Mouse (Mus musculus) lung, embryonic 14.5 days (tissue): ENCODE results near the gene Chst12. TPM values are rescaled to one million over a fixed set of nuclear protein-coding genes. Genes with fewer than 3 reads are reported as not detected.

Experiments
- ATAC-seq: fragments of 200-750 bp; cut with Nextera tagmentation; 2 replicates; pipeline ENCODE4 v1.8.0; 2017; ENCODE audit warnings: mild to moderate bottlenecking, moderate TSS enrichment, moderate library complexity; ENCODE audit not compliant: insufficient read depth
- DNase-seq: peaks from one replicate; pipeline ENCODE4 v3.0.0-alpha.2; 2015
- H3K27ac ChIP-seq: fragments of 300-500 bp; sonication (generic); 2 replicates; pipeline ENCODE4 v1.5.1; 2014; ENCODE audit warnings: low read depth, mild to moderate bottlenecking, moderate library complexity
- H3K27me3 ChIP-seq: fragments of 300-500 bp; sonication (generic); 2 replicates; pipeline ENCODE4 v1.6.1; 2014; ENCODE audit warnings: low read length, control low read depth; ENCODE audit not compliant: insufficient read depth
- H3K36me3 ChIP-seq: fragments of 300-500 bp; sonication (generic); 2 replicates; pipeline ENCODE4 v1.6.1; 2014; ENCODE audit warnings: control low read depth; ENCODE audit not compliant: insufficient read depth
- H3K4me1 ChIP-seq: fragments of 300-500 bp; sonication (generic); 2 replicates; pipeline ENCODE4 v1.6.1; 2014; ENCODE audit warnings: antibody characterized with exemption, control low read depth; ENCODE audit not compliant: insufficient read depth
- H3K4me2 ChIP-seq: fragments of 300-500 bp; sonication (generic); 2 replicates; pipeline ENCODE4 v1.6.1; 2014; ENCODE audit warnings: mild to moderate bottlenecking
- H3K4me3 ChIP-seq: fragments of 300-500 bp; sonication (generic); 2 replicates; pipeline ENCODE4 v1.5.1; 2014; ENCODE audit warnings: low read depth, low read length
- H3K9ac ChIP-seq: fragments of 300-500 bp; sonication (generic); 2 replicates; pipeline ENCODE4 v1.6.1; 2014
- H3K9me3 ChIP-seq: fragments of 300-500 bp; sonication (generic); 2 replicates; pipeline ENCODE4 v1.6.1; 2016; ENCODE audit warnings: low read depth, low read length, control low read depth
- CTCF ChIP-seq: IDR thresholded peaks from 2 replicates; pipeline ENCODE4 v1.5.1; 2016; ENCODE audit warnings: antibody characterized with exemption, low read depth
- WGBS: fragments of 180-500 bp; shearing (Covaris S2); extraction: QIAGEN DNeasy Blood & Tissue Kit; methylation state at CpG from one replicate; pipeline ENCODE4 v1.1.7; 2014; 5-methylcytosine and 5-hydroxymethylcytosine counted together
- polyA plus RNA-seq: library from polyadenylated mRNA; unstranded; fragments of >200 nt; fragmentation: Nextera tagmentation; extraction: Ambion mirVana; gene quantifications from 2 replicates; pipeline ENCODE4 v1.2.1, GENCODE M21; 2014

Chst12 gene
- polyA plus RNA-seq, 1 experiment from 2014 or later: 22.0 TPM

DNA sequence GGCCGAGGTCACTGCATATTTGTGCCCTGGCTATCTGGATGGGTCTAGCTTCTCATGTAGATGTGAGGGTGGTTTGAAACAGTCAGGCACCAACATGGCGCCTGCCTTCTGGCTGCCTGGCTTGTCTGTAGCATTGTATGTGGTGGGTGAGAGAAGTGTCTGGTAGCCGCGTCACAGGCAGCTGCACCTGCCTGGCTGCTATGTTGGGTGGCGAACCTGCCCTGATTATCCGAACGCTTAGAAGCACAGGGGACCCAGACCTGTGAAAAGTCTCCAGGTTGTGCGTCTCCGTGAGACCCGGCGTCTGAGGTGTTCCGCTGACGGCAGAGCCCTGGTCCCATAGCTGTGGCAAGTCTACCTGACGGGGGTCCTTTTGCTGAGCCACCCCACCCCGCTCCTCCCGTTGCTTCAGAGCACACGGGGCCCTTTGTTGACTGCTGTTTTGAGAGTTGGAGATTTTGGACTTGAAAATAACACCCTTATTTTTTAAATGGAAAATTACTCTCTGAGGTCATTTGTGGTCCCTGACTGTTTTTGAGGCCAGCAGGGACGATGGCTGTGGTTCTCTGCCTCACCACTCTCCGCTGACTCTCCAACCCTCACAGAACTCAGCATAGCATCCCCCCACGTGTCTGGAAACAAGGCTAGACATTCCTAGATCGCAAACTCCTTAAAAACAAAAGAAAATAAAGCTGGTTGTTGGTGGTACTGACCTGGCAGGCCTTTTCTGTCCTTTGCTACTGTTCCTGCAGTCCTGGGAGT, 12.0 kb downstream of the Chst12 start:
- 84% methylated on average over 21 of the region's 21 CpGs for WGBS
- H3K4me2 ChIP-seq: no peak overlapping the region
- no peak for TF ChIP-seq CTCF
- no peak for ATAC-seq
- H3K9me3 ChIP-seq: no peaks in the 10 kb centered on the region
- H3K4me1 ChIP-seq: 0 out of 2 replicates have a peak, but pooled peaks cover 10% of the 10 kb centered on the region
- H3K4me3 ChIP-seq: no peak overlapping the region
- H3K9ac ChIP-seq: no peak overlapping the region; the same call in 1 of the 2 replicates
- DNase-seq: no peak
- no peak overlapping the region for H3K27ac ChIP-seq
- peaks cover 3% of the 10 kb centered on the region; the same call in 1 of the 2 replicates for H3K36me3 ChIP-seq
- H3K27me3 ChIP-seq: no peaks in the 10 kb centered on the region

DNA sequence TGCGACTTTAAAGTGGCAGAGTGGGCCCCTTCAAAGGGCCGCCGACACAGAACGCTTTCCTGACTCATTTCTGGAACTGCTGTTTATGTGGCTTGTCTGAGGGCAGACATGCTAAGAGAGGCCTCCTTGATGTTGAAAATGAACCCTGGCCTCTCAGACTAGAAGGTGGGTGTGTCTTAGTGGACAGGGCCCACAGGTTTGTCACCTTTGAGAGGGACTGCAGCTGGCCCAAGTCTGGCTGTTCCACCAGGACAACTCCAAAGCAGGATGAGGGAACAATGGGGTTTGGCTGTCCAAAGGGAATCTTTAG, 12.5 kb downstream of the Chst12 start:
- DNase-seq: no peak
- Histone ChIP-seq H3K27me3 (no peaks in the 10 kb centered on the region), H3K4me3 (no peak overlapping the region), H3K9ac (no peak overlapping the region), H3K36me3 (peaks cover 3% of the 10 kb centered on the region; the same call in 1 of the 2 replicates), H3K9me3 (no peaks in the 10 kb centered on the region), H3K4me2 (no peak overlapping the region), H3K4me1 (0 out of 2 replicates have a peak, but pooled peaks cover 10% of the 10 kb centered on the region), H3K27ac (no peak overlapping the region)
- WGBS: 43% methylated on average over 4 of the region's 4 CpGs
- ATAC-seq: no peak
- TF ChIP-seq CTCF: no peak

DNA sequence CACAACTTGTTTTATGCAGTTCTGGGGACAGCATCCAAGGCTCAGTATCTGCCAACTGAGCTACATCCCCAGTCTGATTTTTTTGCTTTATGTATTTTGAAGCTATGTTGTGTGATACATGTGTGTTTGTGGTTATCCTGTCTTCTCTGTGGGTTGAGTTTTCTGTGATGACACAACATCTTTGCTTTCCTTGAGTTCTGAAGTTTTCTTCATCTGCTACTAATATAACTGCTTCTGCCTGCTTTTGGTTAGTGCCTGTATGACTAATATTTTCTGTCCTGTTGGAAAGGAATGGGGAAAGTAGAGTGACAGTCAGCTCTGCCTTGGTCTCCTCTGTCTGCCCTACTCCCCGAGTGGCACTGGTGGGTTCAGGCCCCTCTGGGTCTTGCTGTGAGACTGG, 15.8 kb downstream of the Chst12 start:
- TF ChIP-seq CTCF: no peak
- Histone ChIP-seq H3K36me3 (peaks cover 27% of the 10 kb centered on the region), H3K27ac (no peak overlapping the region), H3K27me3 (no peaks in the 10 kb centered on the region), H3K9me3 (no peaks in the 10 kb centered on the region), H3K4me3 (no peak overlapping the region), H3K4me2 (no peak overlapping the region), H3K9ac (no peak overlapping the region), H3K4me1 (no peaks in the 10 kb centered on the region)
- ATAC-seq (no peak), DNase-seq (no peak)
- 92% methylated on average over 1 of the region's 1 CpGs for WGBS

DNA sequence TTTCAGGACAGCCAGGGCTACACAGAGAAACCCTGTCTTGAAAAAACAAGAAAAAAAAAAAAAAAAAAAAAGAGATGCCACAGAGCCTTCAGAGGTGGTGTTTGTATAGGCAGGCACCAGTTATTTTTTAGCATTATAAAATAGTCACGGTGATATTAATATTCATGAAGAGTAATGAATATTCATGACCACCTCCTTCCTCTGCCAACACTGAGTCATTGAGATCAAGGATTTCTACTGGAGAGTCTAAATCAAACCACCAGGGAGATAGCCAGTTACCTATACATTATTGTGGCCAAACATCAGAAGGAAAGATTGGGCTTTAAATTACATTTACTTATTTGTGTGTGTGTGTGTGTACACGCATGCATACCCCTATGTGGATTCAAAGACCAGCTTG, 21.4 kb downstream of the Chst12 start:
- Histone ChIP-seq H3K4me1 (no peaks in the 10 kb centered on the region), H3K4me2 (no peak overlapping the region), H3K9me3 (no peaks in the 10 kb centered on the region), H3K27ac (no peak overlapping the region), H3K4me3 (no peak overlapping the region), H3K36me3 (peaks cover 42% of the 10 kb centered on the region), H3K9ac (no peak overlapping the region), H3K27me3 (no peaks in the 10 kb centered on the region)
- no peak for DNase-seq
- TF ChIP-seq CTCF: no peak
- ATAC-seq: no peak
- 90% methylated on average over 2 of the region's 2 CpGs for WGBS

DNA sequence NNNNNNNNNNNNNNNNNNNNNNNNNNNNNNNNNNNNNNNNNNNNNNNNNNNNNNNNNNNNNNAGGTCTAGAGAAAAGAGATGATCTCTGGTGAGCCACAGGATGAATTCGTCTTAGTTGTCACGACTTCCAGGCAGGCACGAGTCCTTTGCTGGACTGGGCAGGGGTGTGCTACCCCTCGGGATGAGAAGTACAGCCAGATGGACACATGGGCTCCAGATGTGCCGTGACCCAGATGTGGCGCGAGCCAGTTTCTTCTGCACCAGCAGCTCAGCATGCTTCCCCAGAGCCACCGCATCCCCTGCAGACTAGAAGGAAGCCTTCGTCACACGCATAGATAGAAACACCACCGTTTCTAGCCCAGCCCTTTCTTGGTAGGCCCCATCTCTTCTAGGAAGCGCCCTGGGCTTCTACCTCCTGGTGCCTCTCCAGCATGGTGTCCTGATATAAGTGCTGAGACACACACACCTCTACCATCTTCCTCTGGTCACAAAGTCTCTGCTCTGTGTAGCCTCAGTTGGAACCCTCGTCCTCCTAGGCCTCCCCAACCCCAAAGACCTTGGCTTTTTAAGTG, 32.8 kb downstream of the Chst12 start:
- H3K9ac ChIP-seq: no peak overlapping the region
- no peaks in the 10 kb centered on the region for H3K27me3 ChIP-seq
- no peak overlapping the region for H3K4me2 ChIP-seq
- ATAC-seq (no peak), DNase-seq (no peak)
- H3K4me3 ChIP-seq: no peak overlapping the region
- no peak overlapping the region for H3K27ac ChIP-seq
- 0 out of 2 replicates have a peak, but pooled peaks cover 6% of the 10 kb centered on the region for H3K4me1 ChIP-seq
- no peaks in the 10 kb centered on the region for H3K36me3 ChIP-seq
- WGBS: 67% methylated on average over 13 of the region's 13 CpGs
- no peaks in the 10 kb centered on the region for H3K9me3 ChIP-seq
- TF ChIP-seq CTCF: no peak

DNA sequence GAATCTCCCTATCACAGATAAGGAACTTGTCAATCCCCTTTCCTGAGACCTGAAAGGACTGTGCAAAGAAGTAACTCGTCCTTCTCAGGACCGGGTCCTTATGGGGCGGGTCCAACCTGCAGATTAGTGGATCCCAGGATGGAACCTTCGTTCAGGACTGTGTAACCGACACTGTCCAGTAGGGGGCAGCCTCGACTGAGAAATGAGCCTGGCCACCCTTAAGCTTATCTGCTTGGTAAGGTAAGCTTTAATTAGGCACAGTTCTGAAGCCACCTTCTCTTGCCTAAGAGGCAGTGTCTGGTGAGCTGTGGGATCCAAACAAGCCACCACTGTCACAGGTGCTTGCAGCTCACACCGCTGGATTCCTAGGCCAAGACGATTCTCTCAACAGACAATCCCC, 34.8 kb downstream of the Chst12 start:
- ATAC-seq (peak; percentile 54), DNase-seq (peak; percentile 90)
- peak; percentile 96 for TF ChIP-seq CTCF
- H3K9ac ChIP-seq: no peak overlapping the region
- WGBS: 13% methylated on average over 8 of the region's 8 CpGs
- H3K36me3 ChIP-seq: no peaks in the 10 kb centered on the region
- no peak overlapping the region for H3K27ac ChIP-seq
- 0 out of 2 replicates have a peak, but pooled peaks cover 6% of the 10 kb centered on the region for H3K4me1 ChIP-seq
- H3K4me2 ChIP-seq: no peak overlapping the region
- H3K4me3 ChIP-seq: no peak overlapping the region
- H3K9me3 ChIP-seq: no peaks in the 10 kb centered on the region
- no peaks in the 10 kb centered on the region for H3K27me3 ChIP-seq

DNA sequence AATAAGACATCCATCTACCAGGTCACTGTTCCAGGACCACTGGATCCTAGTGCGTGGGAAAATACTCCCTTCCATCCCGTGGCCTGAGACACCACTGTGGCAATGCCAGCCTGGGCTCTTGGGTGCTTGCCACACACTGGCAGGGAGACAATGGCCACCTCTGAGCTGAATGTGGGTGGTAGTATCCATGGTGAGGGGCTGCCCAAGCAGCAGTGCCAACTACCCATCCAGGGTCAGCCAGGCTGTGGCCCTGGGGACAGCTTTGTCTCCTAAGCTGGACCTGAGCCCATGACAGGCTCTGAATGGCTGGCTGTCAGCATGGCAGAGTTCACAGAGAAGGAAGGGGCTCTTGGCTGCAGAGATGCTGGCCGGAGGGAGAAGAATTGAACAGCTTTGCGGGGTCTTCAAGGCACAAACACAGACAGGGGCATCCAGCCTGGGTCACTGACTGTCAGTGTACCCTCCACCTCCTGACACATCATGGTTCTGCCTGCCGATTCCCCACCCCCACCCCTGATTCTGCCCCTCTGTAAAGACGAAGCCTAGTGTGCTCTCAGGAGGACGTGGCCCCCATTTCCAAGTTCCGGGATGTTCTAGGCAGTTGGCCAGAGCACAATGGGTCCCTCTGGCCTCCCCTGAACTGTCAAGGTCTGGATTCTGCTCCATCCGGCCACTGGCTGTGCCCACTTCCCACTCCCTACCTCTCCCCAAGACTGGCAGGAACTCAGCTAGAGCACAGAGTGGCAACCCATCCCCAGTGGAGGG, 37.6 kb downstream of the Chst12 start:
- TF ChIP-seq CTCF: no peak
- 62% methylated on average over 9 of the region's 9 CpGs for WGBS
- ATAC-seq (no peak), DNase-seq (no peak)
- Histone ChIP-seq H3K9me3 (no peaks in the 10 kb centered on the region), H3K27ac (no peak overlapping the region), H3K36me3 (no peaks in the 10 kb centered on the region), H3K9ac (no peak overlapping the region), H3K4me1 (no peaks in the 10 kb centered on the region), H3K4me3 (no peak overlapping the region), H3K27me3 (no peaks in the 10 kb centered on the region), H3K4me2 (no peak overlapping the region)
